ENCODE assay signal across 9 mouse cellular contexts in the genomic region with DNA sequence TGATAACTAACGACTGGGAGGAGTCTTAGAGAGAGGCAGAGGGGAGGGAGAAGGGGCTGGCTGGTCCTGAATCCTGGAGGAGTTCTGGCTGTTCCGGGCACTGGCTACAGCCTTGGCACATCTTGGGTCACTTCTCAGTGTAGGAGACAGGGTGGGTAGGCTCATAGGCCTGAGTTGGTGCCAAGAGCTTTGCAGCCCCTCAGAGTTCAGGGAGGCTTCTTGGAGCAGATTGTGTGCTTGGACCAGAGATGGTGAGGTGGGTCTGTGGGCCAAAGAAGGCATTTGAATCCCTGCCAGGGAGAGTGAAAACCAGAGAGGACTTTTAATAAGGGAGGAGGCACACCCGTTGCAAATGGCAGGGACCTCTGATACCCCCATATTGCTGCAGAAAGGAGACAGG. TPM values are rescaled to one million over a fixed set of nuclear protein-coding genes. Genes with fewer than 3 reads are reported as not detected.
DNase-seq lines count a peak whose midpoint lies in the region; ATAC-seq and TF ChIP-seq lines count a peak whose summit lies in the region.
"Had no signal": no experiment of that assay in that cellular context is flagged by ENCODE, and none has a peak within 500 bp of the region (broad histone marks: within the 10 kb centered on the region; RNA-seq: fewer than 3 reads in every experiment).

No protein-coding gene starts in this region.

- H3K9ac ChIP-seq in hindbrain, embryonic 13.5 days = 0 out of 2 replicates have a peak overlapping the region, but pooled peaks have one; percentile 81

- peaks cover 26% of the 10 kb centered on the region for H3K27me3 ChIP-seq in hindbrain, embryonic 13.5 days

- peak overlapping the region; percentile 68 for H3K27ac ChIP-seq in layer of hippocampus, adult 2 months
- no peak overlapping the region for H3K27ac ChIP-seq in embryonic fibroblast, embryonic 13.5 days (ENCODE audit: insufficient read depth, low read length)
- H3K27ac ChIP-seq in hindbrain, embryonic 13.5 days = peak overlapping the region; percentile 74

- no peak overlapping the region for H3K4me3 ChIP-seq in layer of hippocampus, adult 2 months
- H3K4me3 ChIP-seq in embryonic fibroblast, embryonic 13.5 days (ENCODE audit: insufficient read depth, low read length) = peak overlapping the region; percentile 45
- peak overlapping the region; percentile 56 for H3K4me3 ChIP-seq in hindbrain, embryonic 13.5 days
- H3K4me3 ChIP-seq: megakaryocyte, embryonic 14.5 days had no signal

- H3K36me3 ChIP-seq in hindbrain, embryonic 13.5 days = 0 out of 2 replicates have a peak, but pooled peaks cover 6% of the 10 kb centered on the region

- 6% methylated on average over 3 of the region's 3 CpGs for WGBS in hindbrain, embryonic 13.5 days

- ATAC-seq in hindbrain, embryonic 13.5 days (ENCODE audit: low FRiP score) = no peak
- no peak for ATAC-seq in CD4-positive, CD25-positive, alpha-beta regulatory T cell, adult 4 months
- no peak for ATAC-seq in megakaryocyte, adult 5-6 weeks (ENCODE audit: poor library complexity, severe bottlenecking)

- TF ChIP-seq POLR2A in embryonic fibroblast, embryonic 13.5 days (IDR thresholded peaks at IDR 0.05; ENCODE audit: low read depth, low read length) = no peak

- DNase-seq in layer of hippocampus, adult 2 months (ENCODE audit: low spot score in 2 of 2) = peak in 1 of 2 experiments; percentile 16
- DNase-seq in layer of hippocampus, adult 11-12 months (ENCODE audit: low spot score) = no peak
- peak; percentile 44 for DNase-seq in neural tube, embryonic 10.5 days (ENCODE audit: extremely low spot score, low spot score)
- DNase-seq in ovary, postnatal 14 days (ENCODE audit: low spot score) = no peak

- no peak for TF ChIP-seq CTCF in layer of hippocampus, adult 2 months (conservative IDR thresholded peaks at IDR 0.05)
- TF ChIP-seq CTCF in embryonic fibroblast, embryonic 13.5 days (IDR thresholded peaks at IDR 0.05; ENCODE audit: borderline replicate concordance, insufficient read depth, low read length) = no peak

- 0 out of 2 replicates have a peak, but pooled peaks cover 3% of the 10 kb centered on the region for H3K9me3 ChIP-seq in hindbrain, embryonic 13.5 days

- H3K4me2 ChIP-seq in hindbrain, embryonic 13.5 days = peak overlapping the region; percentile 90

- 0 out of 2 replicates have a peak, but pooled peaks cover 2% of the 10 kb centered on the region for H3K4me1 ChIP-seq in embryonic fibroblast, embryonic 13.5 days (ENCODE audit: control insufficient read depth, insufficient read depth, low read length)
- H3K4me1 ChIP-seq in hindbrain, embryonic 13.5 days (replicated peaks) = peaks cover 31% of the 10 kb centered on the region

RNA-seq across cellular contexts. Expression of a gene that starts 1.3 kb away (rescaled TPM):
- total RNA-seq in layer of hippocampus, adult 2 months (2021) = 10 to 100 TPM; 13.4 to 13.8 TPM
- 46.2 and 92.8 TPM in 2 replicates for polyA plus RNA-seq in embryonic fibroblast, embryonic 13.5 days (2011; ENCODE audit: insufficient read length, low read depth, missing spikeins)
- 60.7 and 65.1 TPM in 2 replicates for polyA plus RNA-seq in hindbrain, embryonic 13.5 days (2015; fragmentation: Nextera tagmentation; extraction: Ambion mirVana)
- polyA plus RNA-seq in CD4-positive, CD25-positive, alpha-beta regulatory T cell, adult 4 months (2017; shearing (Covaris generic)) = not detected
- total RNA-seq in megakaryocyte, adult 5-6 weeks (2015) = 0.07 and 0.34 TPM in 2 replicates
- not detected in 2 replicates for total RNA-seq in megakaryocyte, adult 5-6 weeks (2017)

Comparison
In these comparisons a context has a peak if more than half of its experiments do, and no peak if none do; other contexts are left out.
1. RNA of a gene that starts 1.3 kb away (polyA plus RNA-seq): 46.2 to 92.8 TPM in embryonic fibroblast, embryonic 13.5 days and 60.7 to 65.1 TPM in hindbrain, embryonic 13.5 days; not detected in CD4-positive, CD25-positive, alpha-beta regulatory T cell, adult 4 months; every median in the first group is over 10 times any median in the second.